Mouse (Mus musculus) bone marrow, adult 2 months (tissue): ENCODE results near the gene Omg.

Experiments used
- CTCF ChIP-seq: fragments of 200-500 bp; IDR thresholded peaks from 2 replicates; pipeline ENCODE4 v1.5.1; 2011; ENCODE audit warnings: low read length, control low read depth; ENCODE audit not compliant: control insufficient read depth, insufficient read depth
- POLR2A ChIP-seq: fragments of 200-500 bp; IDR thresholded peaks from 2 replicates; pipeline ENCODE4 v1.6.1; 2011; ENCODE audit warnings: low read depth, mild to moderate bottlenecking, control low read depth, low read length, borderline replicate concordance; ENCODE audit not compliant: control insufficient read depth

- no peak for TF ChIP-seq CTCF
- TF ChIP-seq POLR2A = no peak
These were observed 25.9 kb upstream of the Omg start for GRCm38 (mm10) chr11:79529736-79530135.
